Mouse (Mus musculus): ENCODE data around the gene Gm9857. TPM values are rescaled to one million over a fixed set of nuclear protein-coding genes. Genes with fewer than 3 reads are reported as not detected.

Gene Gm9857
- polyA plus RNA-seq, 1 experiment = not detected

GRCm38 (mm10) chr3:108911081-108911547 is 29.1 kb downstream of the Gm9857 start:
- TF ChIP-seq CTCF (IDR thresholded peaks at IDR 0.05; ENCODE audit: low read depth, low read length) (no peak), POLR2A (IDR thresholded peaks at IDR 0.05; ENCODE audit: borderline replicate concordance, low read depth, low read length) (no peak)
- H3K4me1 ChIP-seq (ENCODE audit: control insufficient read depth, insufficient read depth, low read length) = peaks cover 19% of the 10 kb centered on the region
- peak overlapping the region; percentile 84 for H3K4me3 ChIP-seq (ENCODE audit: insufficient read depth, low read length)
- H3K27ac ChIP-seq (ENCODE audit: insufficient read depth, low read depth, low read length) = peak overlapping the region; percentile 93

GRCm38 (mm10) chr3:108910303-108911080 is 29.8 kb downstream of the Gm9857 start:
- Histone ChIP-seq H3K4me3 (ENCODE audit: insufficient read depth, low read length) (peak overlapping the region; percentile 84), H3K27ac (ENCODE audit: insufficient read depth, low read depth, low read length) (peak overlapping the region; percentile 93), H3K4me1 (ENCODE audit: control insufficient read depth, insufficient read depth, low read length) (peaks cover 19% of the 10 kb centered on the region)
- no peak for TF ChIP-seq POLR2A (IDR thresholded peaks at IDR 0.05; ENCODE audit: borderline replicate concordance, low read depth, low read length)
- TF ChIP-seq CTCF (IDR thresholded peaks at IDR 0.05; ENCODE audit: low read depth, low read length) = no peak

GRCm38 (mm10) chr3:108902934-108903333 is 37.3 kb downstream of the Gm9857 start:
- H3K4me1 ChIP-seq (ENCODE audit: control insufficient read depth, insufficient read depth, low read length) = peaks cover 35% of the 10 kb centered on the region
- TF ChIP-seq CTCF (IDR thresholded peaks at IDR 0.05; ENCODE audit: low read depth, low read length) (no peak), POLR2A (IDR thresholded peaks at IDR 0.05; ENCODE audit: borderline replicate concordance, low read depth, low read length) (no peak)
- H3K27ac ChIP-seq (ENCODE audit: insufficient read depth, low read depth, low read length) = no peak overlapping the region
- no peak overlapping the region for H3K4me3 ChIP-seq (ENCODE audit: insufficient read depth, low read length)

- no peak for TF ChIP-seq POLR2A (IDR thresholded peaks at IDR 0.05; ENCODE audit: borderline replicate concordance, low read depth, low read length)
- no peak for TF ChIP-seq CTCF (IDR thresholded peaks at IDR 0.05; ENCODE audit: low read depth, low read length)
- peak overlapping the region; percentile 86 for H3K27ac ChIP-seq (ENCODE audit: insufficient read depth, low read depth, low read length)
- peaks cover 35% of the 10 kb centered on the region for H3K4me1 ChIP-seq (ENCODE audit: control insufficient read depth, insufficient read depth, low read length)
- H3K4me3 ChIP-seq (ENCODE audit: insufficient read depth, low read length) = no peak overlapping the region
Observed at GRCm38 (mm10) chr3:108902038-108902437, 38.2 kb downstream of the Gm9857 start.

- H3K4me1 ChIP-seq (ENCODE audit: control insufficient read depth, insufficient read depth, low read length) = peaks cover 33% of the 10 kb centered on the region
- no peak for TF ChIP-seq POLR2A (IDR thresholded peaks at IDR 0.05; ENCODE audit: borderline replicate concordance, low read depth, low read length)
- no peak for TF ChIP-seq CTCF (IDR thresholded peaks at IDR 0.05; ENCODE audit: low read depth, low read length)
- H3K4me3 ChIP-seq (ENCODE audit: insufficient read depth, low read length) = no peak overlapping the region
- H3K27ac ChIP-seq (ENCODE audit: insufficient read depth, low read depth, low read length) = peak overlapping the region; percentile 86
Observed at GRCm38 (mm10) chr3:108900681-108901080, 39.6 kb downstream of the Gm9857 start.

GRCm38 (mm10) chr3:108900147-108900546 is 40.1 kb downstream of the Gm9857 start:
- TF ChIP-seq POLR2A (IDR thresholded peaks at IDR 0.05; ENCODE audit: borderline replicate concordance, low read depth, low read length) (no peak), CTCF (IDR thresholded peaks at IDR 0.05; ENCODE audit: low read depth, low read length) (no peak)
- H3K4me1 ChIP-seq (ENCODE audit: control insufficient read depth, insufficient read depth, low read length) = peaks cover 36% of the 10 kb centered on the region

GRCm38 (mm10) chr3:108898640-108899039 is 41.6 kb downstream of the Gm9857 start:
- Histone ChIP-seq H3K4me3 (ENCODE audit: insufficient read depth, low read length) (no peak overlapping the region), H3K4me1 (ENCODE audit: control insufficient read depth, insufficient read depth, low read length) (peaks cover 30% of the 10 kb centered on the region), H3K27ac (ENCODE audit: insufficient read depth, low read depth, low read length) (0 out of 2 replicates have a peak overlapping the region, but pooled peaks have one; percentile 15)
- TF ChIP-seq POLR2A (IDR thresholded peaks at IDR 0.05; ENCODE audit: borderline replicate concordance, low read depth, low read length) (no peak), CTCF (IDR thresholded peaks at IDR 0.05; ENCODE audit: low read depth, low read length) (no peak)

More at GRCm38 (mm10) chr3:108900147-108900546, 40.1 kb downstream of the Gm9857 start:
- peak overlapping the region; percentile 92 for H3K27ac ChIP-seq (ENCODE audit: insufficient read depth, low read depth, low read length)
- no peak overlapping the region for H3K4me3 ChIP-seq (ENCODE audit: insufficient read depth, low read length)

- TF ChIP-seq POLR2A (IDR thresholded peaks at IDR 0.05; ENCODE audit: borderline replicate concordance, low read depth, low read length) = no peak
- no peak overlapping the region for H3K27ac ChIP-seq (ENCODE audit: insufficient read depth, low read depth, low read length)
- no peak overlapping the region for H3K4me3 ChIP-seq (ENCODE audit: insufficient read depth, low read length)
- peaks cover 3% of the 10 kb centered on the region for H3K4me1 ChIP-seq (ENCODE audit: control insufficient read depth, insufficient read depth, low read length)
Observed at GRCm38 (mm10) chr3:108892914-108893313, 47.3 kb downstream of the Gm9857 start.

GRCm38 (mm10) chr3:108892080-108892479 is 48.2 kb downstream of the Gm9857 start:
- H3K4me1 ChIP-seq (ENCODE audit: control insufficient read depth, insufficient read depth, low read length) = peaks cover 3% of the 10 kb centered on the region
- H3K27ac ChIP-seq (ENCODE audit: insufficient read depth, low read depth, low read length) = no peak overlapping the region
- no peak overlapping the region for H3K4me3 ChIP-seq (ENCODE audit: insufficient read depth, low read length)
- TF ChIP-seq POLR2A (IDR thresholded peaks at IDR 0.05; ENCODE audit: borderline replicate concordance, low read depth, low read length) (no peak), CTCF (IDR thresholded peaks at IDR 0.05; ENCODE audit: low read depth, low read length) (no peak)

Other genes with a start within 250 kb of the Gm9857 start
- 12.8 and 14.4 TPM in 2 replicates for gene Gpsm2, start 218.1 kb downstream of the Gm9857 start, polyA plus RNA-seq (2012; ENCODE audit: insufficient read depth, insufficient read length, missing spikeins)
- not detected in 2 replicates for gene Aknad1, start 200.8 kb downstream of the Gm9857 start, polyA plus RNA-seq (2012; ENCODE audit: insufficient read depth, insufficient read length, missing spikeins)
- 128 and 141 TPM in 2 replicates for gene Stxbp3, start 99.9 kb downstream of the Gm9857 start, polyA plus RNA-seq (2012; ENCODE audit: insufficient read depth, insufficient read length, missing spikeins)
- gene Fndc7, start 50.4 kb downstream of the Gm9857 start, polyA plus RNA-seq (2012; ENCODE audit: insufficient read depth, insufficient read length, missing spikeins) = 0.51 and 1.0 TPM in 2 replicates
- 198 and 227 TPM in 2 replicates for gene Prpf38b, start 28.7 kb downstream of the Gm9857 start, polyA plus RNA-seq (2012; ENCODE audit: insufficient read depth, insufficient read length, missing spikeins)
- not detected in 2 replicates for gene Henmt1, start 572 bp downstream of the Gm9857 start, polyA plus RNA-seq (2012; ENCODE audit: insufficient read depth, insufficient read length, missing spikeins)
- gene Fam102b, start 87.2 kb upstream of the Gm9857 start, polyA plus RNA-seq (2012; ENCODE audit: insufficient read depth, insufficient read length, missing spikeins) = 37.9 and 41.2 TPM in 2 replicates
- not detected in 2 replicates for gene Slc25a54, start 140.0 kb upstream of the Gm9857 start, polyA plus RNA-seq (2012; ENCODE audit: insufficient read depth, insufficient read length, missing spikeins)
- gene Slc25a24, start 182.7 kb upstream of the Gm9857 start, polyA plus RNA-seq (2012; ENCODE audit: insufficient read depth, insufficient read length, missing spikeins) = 46.2 and 48.2 TPM in 2 replicates

Data from bone marrow macrophage, adult 2 months (primary cell).